Mouse (Mus musculus) G1E (cell line): ENCODE measurements around the gene Lamtor2. TPM values are rescaled to one million over a fixed set of nuclear protein-coding genes. Genes with fewer than 3 reads are reported as not detected.
A peak's percentile ranks its signal among the peaks of the same experiment; 100 is the strongest.

ENCODE experiments used
- ATAC-seq: 2 replicates; pipeline ENCODE4 v1.8.0; 2016; ENCODE audit warnings: mild to moderate bottlenecking; ENCODE audit not compliant: insufficient number of reproducible peaks, poor library complexity, low FRiP score, severe bottlenecking; ENCODE audit errors: extremely low read depth
- DNase-seq: peaks from one replicate; pipeline ENCODE4 v3.0.0; 2012; ENCODE audit warnings: low spot score
- H3K27me3 ChIP-seq: 2 replicates; pipeline ENCODE4 v1.6.1; 2012; ENCODE audit warnings: mild to moderate bottlenecking, low read length, inconsistent platforms; ENCODE audit not compliant: insufficient read depth
- H3K36me3 ChIP-seq: replicated peaks from 2 replicates; pipeline ENCODE3; 2012; ENCODE audit warnings: mild to moderate bottlenecking, inconsistent platforms
- H3K4me1 ChIP-seq: 2 replicates; pipeline ENCODE4 v1.6.1; 2012; ENCODE audit warnings: low read depth, low read length, inconsistent platforms, mixed read lengths; ENCODE audit not compliant: insufficient read depth
- H3K4me3 ChIP-seq: 2 replicates; pipeline ENCODE4 v1.5.1; 2012; ENCODE audit warnings: low read depth, mild to moderate bottlenecking, inconsistent platforms, low read length, moderate library complexity, mixed read lengths
- H3K9me3 ChIP-seq: replicated peaks from 2 replicates; pipeline ENCODE4 v1.6.1; 2012; ENCODE audit warnings: inconsistent platforms
- CTCF ChIP-seq: IDR thresholded peaks from 2 replicates; pipeline ENCODE4 v1.5.1; 2012; ENCODE audit warnings: low read depth, low read length, inconsistent platforms, mixed read lengths
- GATA1 ChIP-seq: IDR thresholded peaks from 2 replicates; pipeline ENCODE4 v1.6.1; 2012; ENCODE audit warnings: borderline replicate concordance, low read length, inconsistent platforms, mixed read lengths
- GATA2 ChIP-seq: IDR thresholded peaks from 2 replicates; pipeline ENCODE4 v1.6.1; 2012; ENCODE audit warnings: low read depth, low read length, inconsistent platforms, borderline replicate concordance
- POLR2AphosphoS5 ChIP-seq: IDR thresholded peaks from 2 replicates; pipeline ENCODE4 v1.6.1; 2012; ENCODE audit warnings: low read depth, low read length, inconsistent platforms; ENCODE audit not compliant: insufficient replicate concordance
- TAL1 ChIP-seq: conservative IDR thresholded peaks from 2 replicates; pipeline ENCODE4 v1.6.1; 2012; ENCODE audit warnings: low read depth, low read length, inconsistent platforms, mixed read lengths
- polyA plus RNA-seq: library from polyadenylated mRNA; stranded (reverse); fragments of >175 nt; gene quantifications from 2 replicates; pipeline ENCODE4 v1.2.3, GENCODE M21; 2012
- total RNA-seq, 2 experiments: library from RNA; stranded (forward) in 1 of 2; stranded (reverse) in 1 of 2; fragments of 200-1000 nt in 1 of 2; fragments of >200 nt in 1 of 2; fragmentation: Nextera tagmentation in 1 of 2; gene quantifications; 2 replicates each; pipeline ENCODE4 v1.2.3; 2014 to 2017

Lamtor2 gene
- total and polyA plus RNA-seq, 3 experiments = 44.7 to 182 (median 97.5) TPM

GRCm38 (mm10) chr3:88502641-88503504 lies 50.0 kb downstream of the Lamtor2 start:
- DNase-seq (peak; percentile 91), ATAC-seq (peak; percentile 91)
- Histone ChIP-seq H3K4me1 (peaks cover 89% of the 10 kb centered on the region), H3K27me3 (no peaks in the 10 kb centered on the region), H3K36me3 (peaks cover 36% of the 10 kb centered on the region), H3K9me3 (no peaks in the 10 kb centered on the region), H3K4me3 (peak overlapping the region; percentile 89)
- TF ChIP-seq GATA2 (no peak), POLR2AphosphoS5 (no peak), TAL1 (no peak), CTCF (no peak), GATA1 (no peak)

DNA sequence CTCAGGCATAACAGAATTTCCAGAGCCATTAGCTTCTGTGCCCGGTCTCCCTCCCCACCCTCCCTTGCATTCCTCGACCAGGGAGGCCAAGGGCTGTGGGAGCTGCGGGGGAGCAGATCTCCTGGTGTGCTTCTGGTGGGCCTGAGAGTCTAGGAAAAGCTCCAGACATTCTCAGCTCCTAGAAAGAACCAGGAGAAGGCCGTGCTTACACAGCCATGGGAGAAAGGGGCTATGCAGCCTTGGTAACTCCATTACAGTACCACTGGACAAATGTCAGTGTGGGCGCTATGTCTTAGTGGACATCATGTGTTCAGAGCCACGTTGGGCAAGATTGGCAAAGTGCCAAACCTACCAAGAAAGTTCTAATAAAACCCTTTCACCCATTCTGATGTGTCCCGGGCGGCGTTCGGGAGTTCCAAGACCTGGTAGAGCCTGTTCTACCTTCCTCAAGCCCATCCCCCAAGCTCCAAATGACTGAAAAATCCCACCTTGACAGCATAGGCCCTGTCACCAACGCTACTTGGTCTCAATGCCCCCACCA lies 50.8 kb downstream of the Lamtor2 start:
- TF ChIP-seq GATA2 = no peak
- no peak for TF ChIP-seq TAL1
- no peak for TF ChIP-seq CTCF
- TF ChIP-seq GATA1 = no peak
- no peak for TF ChIP-seq POLR2AphosphoS5
- peaks cover 89% of the 10 kb centered on the region for H3K4me1 ChIP-seq

GRCm38 (mm10) chr3:88501366-88502030 lies 51.4 kb downstream of the Lamtor2 start:
- H3K9me3 ChIP-seq = no peaks in the 10 kb centered on the region
- ATAC-seq = no peak
- DNase-seq = no peak
- H3K4me1 ChIP-seq = peaks cover 87% of the 10 kb centered on the region
- H3K4me3 ChIP-seq = peak overlapping the region; percentile 89
- TF ChIP-seq TAL1 (no peak), CTCF (no peak), GATA1 (no peak), POLR2AphosphoS5 (no peak), GATA2 (no peak)
- H3K27me3 ChIP-seq = no peaks in the 10 kb centered on the region
- H3K36me3 ChIP-seq = peaks cover 42% of the 10 kb centered on the region

More for the DNA sequence above, 50.8 kb downstream of the Lamtor2 start:
- Histone ChIP-seq H3K27me3 (no peaks in the 10 kb centered on the region), H3K4me3 (peak overlapping the region; percentile 89), H3K36me3 (peaks cover 40% of the 10 kb centered on the region), H3K9me3 (no peaks in the 10 kb centered on the region)
- DNase-seq (no peak), ATAC-seq (no peak)

DNA sequence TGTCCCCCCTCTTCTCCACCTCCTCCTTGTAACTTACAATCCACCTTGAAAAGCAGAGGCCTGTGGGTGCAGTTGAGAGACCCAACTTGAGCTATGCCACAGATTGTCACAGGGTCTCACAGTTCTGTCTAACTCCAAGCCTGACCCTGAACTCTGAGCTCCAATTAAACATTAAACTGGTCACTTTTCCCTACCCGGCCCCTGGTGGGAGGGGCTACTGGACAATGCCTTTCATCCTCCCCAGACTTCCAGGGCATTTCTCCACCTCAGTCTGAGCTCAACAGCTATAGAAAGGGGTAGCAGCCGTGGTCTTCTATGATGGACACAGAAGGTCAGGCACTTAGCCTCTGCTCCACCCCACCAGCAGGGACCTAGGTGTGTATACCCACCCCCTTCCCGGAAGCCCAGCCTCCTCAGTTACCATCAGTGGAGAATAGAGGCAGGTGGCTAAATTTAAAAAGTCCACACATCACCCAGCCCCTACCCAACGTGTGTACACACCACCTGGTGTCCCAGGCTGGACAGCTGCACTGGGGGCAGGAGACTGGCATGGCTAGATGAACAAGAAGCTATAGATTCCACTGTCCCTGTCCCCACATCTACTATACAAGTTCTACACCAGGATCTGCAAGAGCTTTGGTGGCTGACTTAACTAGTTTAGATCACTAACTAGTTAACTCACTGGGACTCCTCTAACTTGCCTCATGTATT lies 52.1 kb downstream of the Lamtor2 start:
- peaks cover 48% of the 10 kb centered on the region for H3K36me3 ChIP-seq
- peaks cover 87% of the 10 kb centered on the region for H3K4me1 ChIP-seq
- DNase-seq (no peak), ATAC-seq (no peak)
- TF ChIP-seq GATA1 = no peak
- TF ChIP-seq POLR2AphosphoS5 = no peak
- H3K9me3 ChIP-seq = no peaks in the 10 kb centered on the region
- no peaks in the 10 kb centered on the region for H3K27me3 ChIP-seq
- peak overlapping the region; percentile 89; the same call in 1 of the 2 replicates for H3K4me3 ChIP-seq

GRCm38 (mm10) chr3:88500087-88500486 lies 52.8 kb downstream of the Lamtor2 start:
- Histone ChIP-seq H3K36me3 (peaks cover 55% of the 10 kb centered on the region), H3K4me1 (peaks cover 87% of the 10 kb centered on the region)
- TF ChIP-seq TAL1 = no peak

More at GRCm38 (mm10) chr3:88500087-88500486, 52.8 kb downstream of the Lamtor2 start:
- no peak for ATAC-seq
- DNase-seq = no peak
- peak overlapping the region; percentile 89; the same call in 1 of the 2 replicates for H3K4me3 ChIP-seq
- no peaks in the 10 kb centered on the region for H3K27me3 ChIP-seq
- no peaks in the 10 kb centered on the region for H3K9me3 ChIP-seq

Other genes starting within 250 kb of the Lamtor2 start
- gene Glmp, start 228.1 kb downstream of the Lamtor2 start, total RNA-seq (2014; fragmentation: Nextera tagmentation) = 119 and 123 TPM in 2 replicates
- 65.7 and 89.1 TPM in 2 replicates for gene Glmp, start 228.1 kb downstream of the Lamtor2 start, total RNA-seq (2017)
- 31.4 and 67.5 TPM in 2 replicates for gene Glmp, start 228.1 kb downstream of the Lamtor2 start, polyA plus RNA-seq
- gene Tmem79, start 216.9 kb downstream of the Lamtor2 start, total RNA-seq (2014; fragmentation: Nextera tagmentation) = 3.8 and 8.1 TPM in 2 replicates
- 1.1 and 1.6 TPM in 2 replicates for gene Tmem79, start 216.9 kb downstream of the Lamtor2 start, total RNA-seq (2017)
- 1.3 and 2.7 TPM in 2 replicates for gene Tmem79, start 216.9 kb downstream of the Lamtor2 start, polyA plus RNA-seq
- gene Smg5, start 216.8 kb downstream of the Lamtor2 start, total RNA-seq (2014; fragmentation: Nextera tagmentation) = 47.5 and 59.3 TPM in 2 replicates
- 53.9 and 57.6 TPM in 2 replicates for gene Smg5, start 216.8 kb downstream of the Lamtor2 start, total RNA-seq (2017)
- gene Smg5, start 216.8 kb downstream of the Lamtor2 start, polyA plus RNA-seq = 56.8 and 78.5 TPM in 2 replicates
- gene Paqr6, start 188.5 kb downstream of the Lamtor2 start, total RNA-seq (2014; fragmentation: Nextera tagmentation) = not detected in 2 replicates
- gene Paqr6, start 188.5 kb downstream of the Lamtor2 start, total RNA-seq (2017) = 0.12 and 0.38 TPM in 2 replicates
- not detected in 2 replicates for gene Paqr6, start 188.5 kb downstream of the Lamtor2 start, polyA plus RNA-seq
- not detected in 2 replicates for gene Bglap3, start 180.3 kb downstream of the Lamtor2 start, total RNA-seq (2014; fragmentation: Nextera tagmentation)
- gene Bglap3, start 180.3 kb downstream of the Lamtor2 start, total RNA-seq (2017) = 0.16 and 0.17 TPM in 2 replicates
- not detected in 2 replicates for gene Bglap3, start 180.3 kb downstream of the Lamtor2 start, polyA plus RNA-seq
- not detected in 2 replicates for gene Bglap2, start 174.4 kb downstream of the Lamtor2 start, total RNA-seq (2014; fragmentation: Nextera tagmentation)
- not detected in 2 replicates for gene Bglap2, start 174.4 kb downstream of the Lamtor2 start, total RNA-seq (2017)
- not detected in 2 replicates for gene Bglap2, start 174.4 kb downstream of the Lamtor2 start, polyA plus RNA-seq
- not detected in 2 replicates for gene Bglap, start 168.6 kb downstream of the Lamtor2 start, total RNA-seq (2014; fragmentation: Nextera tagmentation)
- not detected in 2 replicates for gene Bglap, start 168.6 kb downstream of the Lamtor2 start, total RNA-seq (2017)
- gene Bglap, start 168.6 kb downstream of the Lamtor2 start, polyA plus RNA-seq = not detected in 2 replicates
- gene Pmf1, start 142.7 kb downstream of the Lamtor2 start, total RNA-seq (2014; fragmentation: Nextera tagmentation) = 273 and 301 TPM in 2 replicates
- 110 and 117 TPM in 2 replicates for gene Pmf1, start 142.7 kb downstream of the Lamtor2 start, total RNA-seq (2017)
- gene Pmf1, start 142.7 kb downstream of the Lamtor2 start, polyA plus RNA-seq = 254 and 283 TPM in 2 replicates
- gene Slc25a44, start 127.9 kb downstream of the Lamtor2 start, total RNA-seq (2014; fragmentation: Nextera tagmentation) = 62.0 and 62.3 TPM in 2 replicates
- 50.3 and 50.9 TPM in 2 replicates for gene Slc25a44, start 127.9 kb downstream of the Lamtor2 start, total RNA-seq (2017)
- 17.4 and 23.0 TPM in 2 replicates for gene Slc25a44, start 127.9 kb downstream of the Lamtor2 start, polyA plus RNA-seq
- gene Sema4a, start 91.9 kb downstream of the Lamtor2 start, total RNA-seq (2014; fragmentation: Nextera tagmentation) = 1.1 TPM in 1 of 2 replicates, not detected in the other
- gene Sema4a, start 91.9 kb downstream of the Lamtor2 start, total RNA-seq (2017) = 0.23 and 0.66 TPM in 2 replicates
- gene Sema4a, start 91.9 kb downstream of the Lamtor2 start, polyA plus RNA-seq = 1.3 and 1.7 TPM in 2 replicates
- 69.3 and 72.1 TPM in 2 replicates for gene Lmna, start 43.1 kb downstream of the Lamtor2 start, total RNA-seq (2014; fragmentation: Nextera tagmentation)
- 96.4 and 98.2 TPM in 2 replicates for gene Lmna, start 43.1 kb downstream of the Lamtor2 start, total RNA-seq (2017)
- gene Lmna, start 43.1 kb downstream of the Lamtor2 start, polyA plus RNA-seq = 336 and 381 TPM in 2 replicates
- 6.2 and 8.2 TPM in 2 replicates for gene Mex3a, start 20.7 kb downstream of the Lamtor2 start, total RNA-seq (2014; fragmentation: Nextera tagmentation)
- gene Mex3a, start 20.7 kb downstream of the Lamtor2 start, total RNA-seq (2017) = 1.7 and 2.0 TPM in 2 replicates
- 9.0 and 9.6 TPM in 2 replicates for gene Mex3a, start 20.7 kb downstream of the Lamtor2 start, polyA plus RNA-seq
- gene Rab25, start 4.8 kb downstream of the Lamtor2 start, total RNA-seq (2014; fragmentation: Nextera tagmentation) = 1.6 and 4.5 TPM in 2 replicates
- gene Rab25, start 4.8 kb downstream of the Lamtor2 start, total RNA-seq (2017) = 0.35 TPM in 1 of 2 replicates, not detected in the other
- gene Rab25, start 4.8 kb downstream of the Lamtor2 start, polyA plus RNA-seq = 0.67 and 0.88 TPM in 2 replicates
- gene Ubqln4, start 684 bp upstream of the Lamtor2 start, total RNA-seq (2014; fragmentation: Nextera tagmentation) = 63.4 and 67.4 TPM in 2 replicates
- 39.6 and 40.6 TPM in 2 replicates for gene Ubqln4, start 684 bp upstream of the Lamtor2 start, total RNA-seq (2017)
- 73.7 and 81.2 TPM in 2 replicates for gene Ubqln4, start 684 bp upstream of the Lamtor2 start, polyA plus RNA-seq
- 269 and 289 TPM in 2 replicates for gene Ssr2, start 22.8 kb upstream of the Lamtor2 start, total RNA-seq (2014; fragmentation: Nextera tagmentation)
- 132 and 134 TPM in 2 replicates for gene Ssr2, start 22.8 kb upstream of the Lamtor2 start, total RNA-seq (2017)
- gene Ssr2, start 22.8 kb upstream of the Lamtor2 start, polyA plus RNA-seq = 123 and 280 TPM in 2 replicates
- 170 and 181 TPM in 2 replicates for gene Arhgef2, start 52.9 kb upstream of the Lamtor2 start, total RNA-seq (2014; fragmentation: Nextera tagmentation)
- 64.2 and 66.2 TPM in 2 replicates for gene Arhgef2, start 52.9 kb upstream of the Lamtor2 start, total RNA-seq (2017)
- 277 and 291 TPM in 2 replicates for gene Arhgef2, start 52.9 kb upstream of the Lamtor2 start, polyA plus RNA-seq
- not detected in 2 replicates for gene Rxfp4, start 100.1 kb upstream of the Lamtor2 start, total RNA-seq (2014; fragmentation: Nextera tagmentation)
- 0.12 TPM in 1 of 2 replicates, not detected in the other for gene Rxfp4, start 100.1 kb upstream of the Lamtor2 start, total RNA-seq (2017)
- not detected in 2 replicates for gene Rxfp4, start 100.1 kb upstream of the Lamtor2 start, polyA plus RNA-seq
- 98.1 and 102 TPM in 2 replicates for gene Khdc4, start 132.7 kb upstream of the Lamtor2 start, total RNA-seq (2014; fragmentation: Nextera tagmentation)
- 83.9 and 88.8 TPM in 2 replicates for gene Khdc4, start 132.7 kb upstream of the Lamtor2 start, total RNA-seq (2017)
- 16.7 and 18.5 TPM in 2 replicates for gene Khdc4, start 132.7 kb upstream of the Lamtor2 start, polyA plus RNA-seq
- gene Rit1, start 163.8 kb upstream of the Lamtor2 start, total RNA-seq (2014; fragmentation: Nextera tagmentation) = 29.7 and 30.8 TPM in 2 replicates
- 30.2 and 35.8 TPM in 2 replicates for gene Rit1, start 163.8 kb upstream of the Lamtor2 start, total RNA-seq (2017)
- 18.2 and 18.3 TPM in 2 replicates for gene Rit1, start 163.8 kb upstream of the Lamtor2 start, polyA plus RNA-seq
- 3.1 and 4.4 TPM in 2 replicates for gene Syt11, start 222.1 kb upstream of the Lamtor2 start, total RNA-seq (2014; fragmentation: Nextera tagmentation)
- gene Syt11, start 222.1 kb upstream of the Lamtor2 start, total RNA-seq (2017) = 0.52 and 0.82 TPM in 2 replicates
- 0.11 and 0.14 TPM in 2 replicates for gene Syt11, start 222.1 kb upstream of the Lamtor2 start, polyA plus RNA-seq